Mouse (Mus musculus) bone marrow macrophage, adult 2 months (primary cell): ENCODE measurements around the gene Lrrc61.

Source experiments
- CTCF ChIP-seq: IDR thresholded peaks from 2 replicates; pipeline ENCODE4 v1.5.1; 2012; ENCODE audit warnings: low read depth, mild to moderate bottlenecking, low read length, moderate library complexity
- POLR2A ChIP-seq: IDR thresholded peaks from 2 replicates; pipeline ENCODE4 v1.6.1; 2012; ENCODE audit warnings: mild to moderate bottlenecking, low read depth, low read length, borderline replicate concordance

DNA sequence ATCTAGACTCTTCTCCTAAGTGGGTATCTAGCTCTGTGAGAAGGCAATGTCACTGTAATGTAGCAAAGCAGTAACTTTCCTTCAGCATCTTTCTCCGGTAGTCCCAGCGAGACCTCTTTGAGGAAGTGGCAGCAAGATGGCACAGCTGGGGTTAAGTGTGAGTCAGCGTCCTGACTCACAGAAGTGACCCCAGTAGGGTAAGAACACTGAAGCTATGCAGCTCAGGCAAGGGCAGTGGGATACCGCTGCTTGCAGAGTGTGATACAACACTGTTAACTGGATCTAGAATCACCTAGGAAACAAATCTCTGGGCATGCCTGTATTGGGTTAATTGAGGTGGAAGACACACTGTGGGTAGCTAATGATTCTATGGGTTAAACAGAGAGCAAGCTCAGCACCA is 18.5 kb upstream of the Lrrc61 start:
- no peak for TF ChIP-seq CTCF
- no peak for TF ChIP-seq POLR2A
